Mouse (Mus musculus): ENCODE measurements around the gene Zfpl1. TPM values are rescaled to one million over a fixed set of nuclear protein-coding genes. Genes with fewer than 3 reads are reported as not detected.
A peak's percentile ranks its signal among the peaks of the same experiment; 100 is the strongest.

Zfpl1 gene
- polyA plus RNA-seq, 1 experiment from 2014 or later: 66.1 TPM

GRCm38 (mm10) chr19:6082156-6082555 lies 2.6 kb downstream of the Zfpl1 start, which contains the start of gene Gm28374:
Gene Gm28374, minus strand, starts transcription at chr19:6082256.
- no peak for ATAC-seq (ENCODE audit: low FRiP score)
- H3K9ac ChIP-seq: no peak within 1 kb of the TSS
- H3K9me3 ChIP-seq: no peaks in the 10 kb centered on the region
- no peak within 1 kb of the TSS for H3K4me3 ChIP-seq (replicated peaks)
- H3K27ac ChIP-seq: no peak within 1 kb of the TSS
- 88% methylated on average over 9 of the region's 9 CpGs for WGBS
- no peaks in the 10 kb centered on the region for H3K27me3 ChIP-seq
- H3K4me2 ChIP-seq: no peak within 1 kb of the TSS
- H3K4me1 ChIP-seq: peaks cover 24% of the 10 kb centered on the region
- H3K36me3 ChIP-seq (replicated peaks): peaks cover 36% of the 10 kb centered on the region

GRCm38 (mm10) chr19:6079983-6080480 lies 4.7 kb downstream of the Zfpl1 start, which contains the start of gene Tmem262:
Gene Tmem262, plus strand, starts transcription at chr19:6080033.
- peaks cover 23% of the 10 kb centered on the region for H3K4me1 ChIP-seq
- no peak for ATAC-seq (ENCODE audit: low FRiP score)
- peaks cover 34% of the 10 kb centered on the region for H3K36me3 ChIP-seq (replicated peaks)
- H3K27ac ChIP-seq: no peak within 1 kb of the TSS
- no peak within 1 kb of the TSS for H3K9ac ChIP-seq
- no peaks in the 10 kb centered on the region for H3K27me3 ChIP-seq
- 95% methylated on average over 12 of the region's 12 CpGs for WGBS
- H3K9me3 ChIP-seq: no peaks in the 10 kb centered on the region
- no peak within 1 kb of the TSS for H3K4me2 ChIP-seq
- H3K4me3 ChIP-seq (replicated peaks): no peak within 1 kb of the TSS

GRCm38 (mm10) chr19:6076564-6077393 lies 8.0 kb downstream of the Zfpl1 start, which contains the start of gene Vps51:
Gene Vps51, minus strand, starts transcription at chr19:6077231.
- Histone ChIP-seq H3K36me3 (replicated peaks) (peaks cover 32% of the 10 kb centered on the region), H3K9me3 (no peaks in the 10 kb centered on the region), H3K4me1 (peaks cover 15% of the 10 kb centered on the region), H3K4me2 (peak within 1 kb of the TSS; percentile 82), H3K4me3 (replicated peaks) (peak within 1 kb of the TSS; percentile 75), H3K27ac (peak within 1 kb of the TSS; percentile 86), H3K9ac (peak within 1 kb of the TSS; percentile 74), H3K27me3 (no peaks in the 10 kb centered on the region)
- peak; percentile 92 for ATAC-seq (ENCODE audit: low FRiP score)
- WGBS: under 1% methylated on average over 33 of the region's 33 CpGs

- Histone ChIP-seq H3K36me3 (replicated peaks) (peaks cover 39% of the 10 kb centered on the region), H3K4me2 (no peak overlapping the region), H3K27me3 (no peaks in the 10 kb centered on the region), H3K4me1 (peaks cover 15% of the 10 kb centered on the region), H3K27ac (no peak overlapping the region), H3K9ac (no peak overlapping the region), H3K4me3 (replicated peaks) (no peak overlapping the region), H3K9me3 (no peaks in the 10 kb centered on the region)
- WGBS: 90% methylated on average over 5 of the region's 5 CpGs
- ATAC-seq (ENCODE audit: low FRiP score): no peak
Observed at GRCm38 (mm10) chr19:6073889-6074288, 10.9 kb downstream of the Zfpl1 start.

GRCm38 (mm10) chr19:6071261-6071660 lies 13.5 kb downstream of the Zfpl1 start:
- Histone ChIP-seq H3K4me1 (peaks cover 26% of the 10 kb centered on the region), H3K9ac (no peak overlapping the region), H3K9me3 (no peaks in the 10 kb centered on the region), H3K4me2 (no peak overlapping the region), H3K27ac (no peak overlapping the region), H3K36me3 (replicated peaks) (peaks cover 42% of the 10 kb centered on the region), H3K27me3 (no peaks in the 10 kb centered on the region), H3K4me3 (replicated peaks) (no peak overlapping the region)
- ATAC-seq (ENCODE audit: low FRiP score): no peak
- 97% methylated on average over 19 of the region's 19 CpGs for WGBS

GRCm38 (mm10) chr19:6070571-6071250 lies 14.0 kb downstream of the Zfpl1 start:
- no peak for ATAC-seq (ENCODE audit: low FRiP score)
- Histone ChIP-seq H3K9me3 (no peaks in the 10 kb centered on the region), H3K27me3 (no peaks in the 10 kb centered on the region), H3K9ac (no peak overlapping the region), H3K36me3 (replicated peaks) (peaks cover 42% of the 10 kb centered on the region), H3K27ac (no peak overlapping the region), H3K4me2 (no peak overlapping the region), H3K4me3 (replicated peaks) (no peak overlapping the region), H3K4me1 (peaks cover 24% of the 10 kb centered on the region)
- 89% methylated on average over 31 of the region's 31 CpGs for WGBS

GRCm38 (mm10) chr19:6069851-6070250 lies 14.9 kb downstream of the Zfpl1 start:
- Histone ChIP-seq H3K9ac (no peak overlapping the region), H3K27ac (no peak overlapping the region), H3K4me3 (replicated peaks) (no peak overlapping the region), H3K4me2 (no peak overlapping the region), H3K36me3 (replicated peaks) (peaks cover 38% of the 10 kb centered on the region), H3K4me1 (peaks cover 24% of the 10 kb centered on the region), H3K27me3 (no peaks in the 10 kb centered on the region), H3K9me3 (no peaks in the 10 kb centered on the region)
- 89% methylated on average over 10 of the region's 10 CpGs for WGBS
- no peak for ATAC-seq (ENCODE audit: low FRiP score)

GRCm38 (mm10) chr19:6068951-6069350 lies 15.8 kb downstream of the Zfpl1 start:
- H3K36me3 ChIP-seq (replicated peaks): peaks cover 35% of the 10 kb centered on the region
- 79% methylated on average over 4 of the region's 4 CpGs for WGBS
- H3K4me1 ChIP-seq: peaks cover 24% of the 10 kb centered on the region
- H3K27me3 ChIP-seq: no peaks in the 10 kb centered on the region
- no peaks in the 10 kb centered on the region for H3K9me3 ChIP-seq
- no peak overlapping the region for H3K9ac ChIP-seq
- no peak overlapping the region for H3K4me2 ChIP-seq
- H3K27ac ChIP-seq: no peak overlapping the region
- H3K4me3 ChIP-seq (replicated peaks): no peak overlapping the region
- no peak for ATAC-seq (ENCODE audit: low FRiP score)

- peak; percentile 94 for ATAC-seq (ENCODE audit: low FRiP score)
- peak within 1 kb of the TSS; percentile 56 for H3K4me3 ChIP-seq (replicated peaks)
- H3K4me1 ChIP-seq: peaks cover 27% of the 10 kb centered on the region
- no peaks in the 10 kb centered on the region for H3K9me3 ChIP-seq
- H3K4me2 ChIP-seq: peak within 1 kb of the TSS; percentile 94
- peak within 1 kb of the TSS; percentile 89 for H3K27ac ChIP-seq
- WGBS: 8% methylated on average over 33 of the region's 33 CpGs
- peak within 1 kb of the TSS; percentile 72 for H3K9ac ChIP-seq
- peaks cover 36% of the 10 kb centered on the region for H3K36me3 ChIP-seq (replicated peaks)
- H3K27me3 ChIP-seq: no peaks in the 10 kb centered on the region
Observed at GRCm38 (mm10) chr19:6067724-6068415, 16.9 kb downstream of the Zfpl1 start, which contains the start of gene Tm7sf2. Gene Tm7sf2, minus strand, starts transcription at chr19:6068373.

- H3K36me3 ChIP-seq (replicated peaks): peaks cover 37% of the 10 kb centered on the region
- ATAC-seq (ENCODE audit: low FRiP score): peak; percentile 76
- H3K4me3 ChIP-seq (replicated peaks): peak overlapping the region; percentile 56
- H3K4me1 ChIP-seq: peaks cover 34% of the 10 kb centered on the region
- peak overlapping the region; percentile 94 for H3K4me2 ChIP-seq
- H3K9me3 ChIP-seq: no peaks in the 10 kb centered on the region
- peak overlapping the region; percentile 72 for H3K9ac ChIP-seq
- no peaks in the 10 kb centered on the region for H3K27me3 ChIP-seq
- under 1% methylated on average over 30 of the region's 30 CpGs for WGBS
- H3K27ac ChIP-seq: peak overlapping the region; percentile 89
Observed at GRCm38 (mm10) chr19:6067011-6067723, 17.6 kb downstream of the Zfpl1 start.

- Histone ChIP-seq H3K9ac (peak overlapping the region; percentile 72), H3K4me2 (peak overlapping the region; percentile 94), H3K36me3 (replicated peaks) (peaks cover 36% of the 10 kb centered on the region), H3K9me3 (no peaks in the 10 kb centered on the region), H3K4me1 (peaks cover 40% of the 10 kb centered on the region), H3K27me3 (no peaks in the 10 kb centered on the region), H3K27ac (peak overlapping the region; percentile 89), H3K4me3 (replicated peaks) (peak overlapping the region; percentile 56)
- no peak; the same call in 1 of the 2 replicates for ATAC-seq (ENCODE audit: low FRiP score)
- WGBS: 41% methylated on average over 5 of the region's 5 CpGs
Observed at GRCm38 (mm10) chr19:6066571-6066970, 18.2 kb downstream of the Zfpl1 start.

Data from forebrain, embryonic 12.5 days (tissue).